Mouse (Mus musculus) right cerebral cortex, postnatal 10 days (tissue): ENCODE measurements around the gene Plscr3.

ENCODE experiments used
- DNase-seq, 2 experiments: peaks; one replicate each; pipeline ENCODE4 v3.0.0; 2021; ENCODE audit warnings: low spot score in 2 of 2

Plscr3 gene

GRCm38 (mm10) chr11:69864138-69864860 lies 18.1 kb downstream of the Plscr3 start:
- DNase-seq, result no peak

DNA sequence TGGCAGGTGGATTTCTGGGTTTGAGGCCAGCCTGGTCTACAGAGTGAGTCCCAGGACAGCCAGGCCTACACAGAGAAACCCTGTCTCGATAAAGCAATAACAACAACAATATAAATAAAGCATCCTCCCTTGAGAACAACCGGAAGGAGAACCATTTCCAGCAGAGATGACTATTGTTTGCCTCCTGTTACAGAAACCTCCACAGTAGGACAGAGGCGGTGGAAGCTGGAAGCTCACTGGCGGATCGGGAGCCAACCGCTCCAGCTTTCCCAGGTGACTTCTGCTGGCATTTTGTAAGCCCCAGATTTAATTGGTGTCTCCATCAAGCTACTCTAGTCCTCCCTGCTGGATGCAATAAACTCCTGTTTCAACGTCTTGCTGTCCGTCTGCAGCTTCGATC lies 19.4 kb downstream of the Plscr3 start:
- DNase-seq, result no peak

- DNase-seq, result no peak
Observed at GRCm38 (mm10) chr11:69867335-69867734, 21.2 kb downstream of the Plscr3 start.

DNA sequence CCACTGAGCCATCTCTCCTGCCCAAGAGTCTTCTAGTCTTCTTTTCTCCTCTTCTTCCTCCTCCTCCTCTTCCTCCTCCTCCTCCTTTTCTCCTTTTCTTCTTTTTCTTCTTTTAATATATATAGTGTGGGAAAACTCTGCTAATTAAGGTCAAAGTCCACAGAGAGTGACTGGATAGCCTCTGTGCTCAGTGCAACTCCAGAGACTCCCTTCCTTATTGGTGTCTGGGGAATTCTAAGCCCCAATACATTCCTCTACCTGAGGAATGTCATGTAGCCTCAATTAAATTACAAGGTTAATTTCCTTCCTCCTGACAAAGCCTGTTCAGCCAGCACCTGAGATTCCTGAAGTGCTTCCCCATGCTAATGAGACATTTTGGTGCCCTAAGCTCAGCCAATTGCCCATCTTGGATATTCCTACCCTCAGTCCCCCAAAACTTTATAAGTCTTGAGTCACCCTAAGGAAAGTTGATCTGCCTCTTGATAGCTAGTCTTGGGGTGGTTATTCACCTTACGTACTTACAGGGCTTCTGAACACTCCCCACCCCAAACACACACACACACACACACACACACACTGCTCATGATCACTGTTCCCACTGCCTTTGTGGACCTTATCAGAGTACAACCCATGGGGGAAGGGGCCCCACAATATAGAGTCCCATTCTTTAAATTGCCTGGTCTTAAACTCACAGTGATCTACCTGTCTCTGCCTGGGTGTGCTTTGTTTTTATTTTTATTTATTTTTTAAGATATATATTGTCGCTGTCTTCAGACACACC lies 24.3 kb downstream of the Plscr3 start:
- no peak for DNase-seq

DNA sequence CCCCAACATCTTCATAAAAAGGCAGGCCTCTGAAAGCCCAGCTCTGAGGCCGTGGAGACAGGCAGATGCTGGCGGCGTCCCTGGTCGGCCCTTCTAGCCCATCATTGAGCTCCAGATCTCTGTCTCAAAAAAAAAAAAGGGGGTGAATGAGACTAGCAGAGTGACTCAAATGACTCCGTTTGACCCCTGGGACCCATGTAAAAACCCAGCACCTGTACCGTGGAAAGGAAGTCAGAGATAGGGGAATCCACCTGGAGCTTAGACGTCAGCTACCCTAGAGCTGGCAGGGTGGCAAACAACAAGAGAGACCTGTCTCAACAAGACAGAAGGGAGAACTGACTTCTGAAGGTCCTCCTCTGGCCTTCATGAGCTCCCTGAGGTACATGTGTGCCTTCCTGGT lies 25.6 kb downstream of the Plscr3 start:
- DNase-seq, result no peak

DNA sequence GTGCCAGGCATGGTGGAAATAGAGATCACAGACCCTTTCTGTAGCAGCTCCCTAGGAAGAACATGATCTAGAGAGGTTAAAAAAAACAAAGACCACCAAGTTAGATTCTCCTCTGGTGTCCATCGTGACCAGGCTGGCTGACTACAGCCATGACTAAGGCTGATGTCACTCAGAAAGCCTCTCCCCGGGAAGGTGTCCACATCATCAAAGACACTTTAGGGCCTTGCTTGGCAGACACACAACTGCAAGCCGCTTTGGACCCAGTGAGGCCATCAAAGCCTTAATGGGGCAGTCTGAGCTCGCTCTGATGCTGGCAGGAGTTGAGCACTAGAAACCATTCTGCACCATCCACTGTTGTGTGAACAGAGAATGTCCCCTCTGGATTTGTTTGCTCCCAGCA lies 26.3 kb downstream of the Plscr3 start:
- DNase-seq, result no peak

DNA sequence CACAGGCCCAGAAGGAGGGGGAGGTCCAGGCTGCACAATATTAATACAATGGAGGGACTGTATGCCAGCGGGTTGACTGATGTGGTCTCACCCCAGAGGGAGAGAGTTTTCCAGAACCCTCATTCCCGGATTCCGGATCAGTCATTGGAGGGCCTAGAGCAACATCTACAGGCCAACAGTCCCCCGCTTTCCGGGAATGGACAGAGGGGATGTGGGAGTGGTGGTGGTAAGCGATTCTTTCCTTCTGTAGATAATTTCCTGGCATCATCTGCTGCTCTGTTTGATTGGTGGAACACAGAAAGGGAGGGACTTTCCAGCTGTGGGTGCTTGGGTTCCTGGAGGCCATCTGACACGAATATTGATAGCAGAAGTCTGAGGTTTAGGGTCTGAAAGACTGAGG lies 30.0 kb downstream of the Plscr3 start:
- DNase-seq, result no peak

DNA sequence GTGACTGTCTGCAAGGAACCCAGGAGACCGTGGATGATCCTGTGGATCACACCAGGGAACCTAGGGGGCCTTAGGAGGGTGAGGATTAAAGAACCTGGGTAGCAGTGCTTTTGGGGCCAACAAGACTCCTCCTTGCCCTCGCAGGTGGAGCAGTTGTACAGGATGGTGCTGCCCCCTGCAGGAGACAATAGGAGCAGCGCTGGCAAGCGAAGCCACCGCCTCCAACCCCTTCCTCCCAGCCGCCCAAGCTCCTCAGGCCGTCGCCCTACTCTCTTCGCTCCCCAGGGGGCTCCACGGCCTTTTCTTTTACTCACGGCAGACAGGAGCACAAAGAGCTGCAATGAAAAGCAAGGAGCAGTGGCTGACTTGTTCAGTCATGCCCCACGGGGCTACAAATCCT lies 30.7 kb downstream of the Plscr3 start:
- DNase-seq, result peak; percentile 79 to 87

GRCm38 (mm10) chr11:69877878-69878277 lies 31.7 kb downstream of the Plscr3 start, which contains the start of gene Tmem95:
Gene Tmem95, minus strand, starts transcription at chr11:69878018.
- DNase-seq, result no peak

DNA sequence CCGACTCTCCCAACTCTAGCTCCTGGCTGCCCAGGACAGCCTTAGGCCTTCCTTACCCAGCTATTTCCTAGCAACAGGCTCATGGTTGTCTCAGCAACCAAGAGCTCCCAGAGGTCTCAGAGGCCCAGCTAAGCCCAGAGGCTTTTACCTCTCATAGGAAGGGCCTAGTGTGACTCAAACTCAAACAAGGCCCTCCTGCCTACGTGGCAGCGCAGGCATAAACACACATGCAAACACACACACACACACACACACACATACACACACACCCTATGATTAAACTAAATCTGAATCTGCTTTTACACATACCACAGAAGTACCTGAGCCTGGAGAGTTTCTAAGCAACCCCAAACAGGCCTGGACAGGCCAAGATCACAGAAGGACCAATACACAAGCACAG lies 32.2 kb downstream of the Plscr3 start:
- DNase-seq, result no peak

- no peak for DNase-seq
Observed at GRCm38 (mm10) chr11:69878952-69879351, 32.8 kb downstream of the Plscr3 start.

GRCm38 (mm10) chr11:69879711-69880110 lies 33.5 kb downstream of the Plscr3 start:
- DNase-seq, result no peak

DNA sequence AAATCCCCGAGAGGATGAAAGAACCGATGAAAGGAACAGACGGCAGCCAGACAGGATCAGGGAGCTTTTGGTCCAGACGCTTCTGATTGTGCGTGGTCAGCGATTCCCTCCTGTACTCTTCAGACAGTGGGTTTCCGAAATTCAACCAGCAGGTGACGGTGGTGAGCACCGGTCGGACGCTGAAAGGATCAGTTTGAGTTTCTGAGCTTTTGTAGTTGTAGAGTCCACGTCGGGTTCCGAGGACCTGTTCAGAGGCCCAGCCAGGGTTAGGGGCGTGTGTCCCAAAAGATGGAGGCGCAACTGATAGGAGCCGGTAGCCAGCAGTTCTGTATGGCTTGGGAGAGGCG lies 34.3 kb downstream of the Plscr3 start:
- peak; percentile 61 to 69 for DNase-seq

- peak; percentile 76 to 77 for DNase-seq
Observed at GRCm38 (mm10) chr11:69880853-69881603, 34.9 kb downstream of the Plscr3 start, which contains the start of gene Kctd11. Gene Kctd11, minus strand, starts transcription at chr11:69881406.

GRCm38 (mm10) chr11:69881787-69882670 lies 35.9 kb downstream of the Plscr3 start:
- DNase-seq, result no peak

- DNase-seq, result no peak
Observed at GRCm38 (mm10) chr11:69883066-69883465, 36.9 kb downstream of the Plscr3 start.

- DNase-seq, result no peak
Observed at GRCm38 (mm10) chr11:69883527-69884151, 37.5 kb downstream of the Plscr3 start.

DNA sequence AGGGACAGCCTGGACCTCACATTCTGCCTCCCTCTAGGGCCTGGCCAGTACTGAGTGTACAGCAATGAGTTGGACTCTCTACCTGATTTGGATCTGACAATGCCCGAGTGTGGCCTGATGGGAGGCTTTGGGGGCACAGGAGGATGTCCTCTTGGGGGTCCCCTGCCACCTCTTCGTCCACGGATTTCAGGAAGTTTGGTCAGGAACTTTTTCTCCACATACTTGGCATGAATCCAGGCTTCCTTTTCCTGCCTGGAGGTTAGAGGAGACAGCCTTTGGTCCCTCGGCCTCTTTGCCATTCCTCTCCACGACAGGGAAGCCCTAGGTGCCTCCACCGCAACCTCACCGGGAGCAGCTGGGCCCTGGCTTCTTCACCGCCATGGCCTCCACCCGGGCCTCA lies 38.1 kb downstream of the Plscr3 start:
- DNase-seq, result no peak

DNA sequence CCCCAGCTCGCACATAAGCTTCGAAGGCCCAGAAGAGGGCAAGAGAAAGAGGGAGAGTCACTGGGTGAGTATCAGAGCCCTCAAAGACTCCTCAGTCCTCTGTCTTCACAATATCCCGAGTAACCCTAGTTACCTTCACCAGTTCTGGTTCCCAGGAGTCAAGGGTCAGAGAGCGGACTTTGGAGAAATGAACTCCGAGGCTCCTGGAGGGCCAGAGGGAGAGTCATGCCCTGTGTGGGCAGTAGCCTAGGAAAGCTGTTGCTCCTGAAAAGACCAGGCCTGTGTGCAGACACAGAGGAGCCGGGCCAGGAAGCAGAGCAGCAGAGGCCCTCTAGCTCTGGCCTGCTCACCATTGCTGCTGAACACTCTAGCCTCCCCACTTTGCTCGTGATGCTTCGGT lies 38.5 kb downstream of the Plscr3 start:
- DNase-seq, result no peak

DNA sequence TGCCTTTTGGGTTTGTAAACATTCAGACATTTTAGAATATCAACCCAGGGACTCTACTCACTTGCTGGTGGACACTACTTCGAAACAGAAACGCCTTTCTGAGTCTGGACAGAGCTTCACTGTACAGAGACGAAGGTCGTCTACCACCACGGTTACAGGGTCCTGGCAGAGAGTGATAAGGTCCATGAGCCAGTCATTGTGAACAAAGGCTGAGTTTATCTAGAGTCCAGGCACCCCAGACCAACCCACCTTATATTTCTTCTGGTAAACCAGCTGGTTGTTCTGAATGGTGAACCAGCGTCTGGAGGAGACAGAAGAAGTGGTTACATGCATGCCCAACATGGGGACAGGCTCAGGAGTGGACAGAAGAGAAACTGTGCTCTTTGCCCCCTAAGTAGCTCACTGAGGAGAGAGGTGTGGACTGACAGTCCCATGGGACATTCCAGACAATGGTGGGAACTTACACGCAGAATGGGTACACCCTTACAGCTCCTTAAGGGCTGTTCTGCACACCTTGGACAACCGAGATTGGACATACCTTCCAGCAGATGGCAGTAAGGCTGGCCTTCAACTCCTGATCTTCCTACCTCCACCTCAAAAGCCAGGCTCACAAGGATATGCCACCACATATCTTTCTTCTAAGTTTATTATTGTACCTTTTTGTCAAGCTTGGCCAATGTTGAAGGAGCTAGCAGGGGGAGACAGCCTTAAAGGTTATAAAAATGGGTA lies 40.9 kb downstream of the Plscr3 start:
- no peak for DNase-seq
